Mouse (Mus musculus) large intestine, adult 2 months (tissue): ENCODE data around the gene Slc48a1. TPM values are rescaled to one million over a fixed set of nuclear protein-coding genes. Genes with fewer than 3 reads are reported as not detected.

Experiments
- DNase-seq: peaks from one replicate; pipeline ENCODE4 v3.0.0-alpha.2; 2012; ENCODE audit warnings: low read depth, low spot score
- WGBS: fragments of 180-500 bp; shearing (Covaris S2); methylation state at CpG from one replicate; pipeline ENCODE4 v1.1.7; 2018; 5-methylcytosine and 5-hydroxymethylcytosine counted together
- polyA plus RNA-seq: library from polyadenylated mRNA; depleted of rRNA; stranded (reverse); fragments of >200 nt; gene quantifications from 2 replicates; pipeline ENCODE4 v1.2.3, GENCODE M21; 2012

Gene Slc48a1
- polyA plus RNA-seq, 1 experiment: 27.4 TPM

DNA sequence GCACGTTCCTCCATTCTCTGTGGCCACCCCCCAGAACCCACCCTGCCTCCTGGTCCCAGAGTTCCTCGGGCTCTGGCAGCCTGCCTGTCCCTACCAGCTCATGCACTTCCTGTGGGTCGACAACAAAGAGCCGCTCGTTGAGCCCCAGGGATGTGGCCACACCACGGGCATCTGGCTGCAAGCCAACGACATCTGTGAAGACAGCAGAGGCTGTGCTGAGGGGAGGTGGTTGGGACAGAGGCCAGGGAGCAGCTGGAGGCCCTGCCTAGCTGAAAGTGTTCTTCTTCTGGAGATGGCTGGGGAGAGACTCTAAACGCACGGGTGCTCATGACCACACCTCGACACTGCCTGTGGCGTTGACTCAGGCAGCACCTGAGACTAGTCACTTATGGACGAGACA lies 27.6 kb upstream of the Slc48a1 start:
- DNase-seq: peak; percentile 29

DNA sequence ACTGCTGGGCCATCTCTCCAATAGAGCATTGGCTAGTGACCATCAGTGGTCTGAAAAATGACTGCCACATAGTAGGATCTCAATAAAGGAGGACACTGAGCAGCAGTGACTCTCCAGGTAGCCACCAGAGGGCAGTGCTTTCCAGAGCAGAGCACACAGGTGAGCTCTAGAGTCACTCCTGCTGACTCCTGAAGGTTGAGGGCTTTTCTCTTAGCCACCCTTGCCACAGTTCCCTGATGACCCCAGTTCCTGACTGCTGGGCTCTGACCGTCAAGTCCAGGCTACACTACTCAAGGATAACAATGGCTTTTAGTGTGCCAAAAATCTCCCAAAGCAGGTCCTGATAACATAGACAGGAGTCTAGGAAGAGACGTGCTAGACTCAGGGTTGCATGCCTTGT lies 26.6 kb upstream of the Slc48a1 start:
- WGBS: 79% methylated on average over 2 of the region's 2 CpGs
- DNase-seq: no peak

More for the DNA sequence above, 27.6 kb upstream of the Slc48a1 start:
- 8% methylated on average over 12 of the region's 12 CpGs for WGBS

DNA sequence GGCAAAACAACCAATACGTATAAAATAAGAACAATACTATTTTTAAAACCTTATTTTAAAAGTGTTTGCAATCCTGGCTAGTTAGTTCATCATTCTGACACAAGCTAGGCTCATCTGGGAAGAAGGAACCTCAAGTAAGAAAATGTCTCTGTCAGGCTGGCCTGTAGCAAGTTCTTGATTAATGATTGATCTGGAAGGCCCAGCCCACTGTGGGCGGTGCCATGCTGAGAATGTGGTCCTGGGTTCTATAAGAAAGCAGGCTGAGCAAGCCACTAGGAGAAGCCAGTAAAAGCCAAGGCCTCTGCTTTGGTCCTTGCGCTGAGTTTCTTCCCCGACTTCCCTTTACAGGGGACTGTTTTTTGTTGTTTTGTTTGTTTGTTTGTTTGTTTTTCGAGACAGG lies 25.8 kb upstream of the Slc48a1 start:
- WGBS: 83% methylated on average over 5 of the region's 5 CpGs
- no peak for DNase-seq

DNA sequence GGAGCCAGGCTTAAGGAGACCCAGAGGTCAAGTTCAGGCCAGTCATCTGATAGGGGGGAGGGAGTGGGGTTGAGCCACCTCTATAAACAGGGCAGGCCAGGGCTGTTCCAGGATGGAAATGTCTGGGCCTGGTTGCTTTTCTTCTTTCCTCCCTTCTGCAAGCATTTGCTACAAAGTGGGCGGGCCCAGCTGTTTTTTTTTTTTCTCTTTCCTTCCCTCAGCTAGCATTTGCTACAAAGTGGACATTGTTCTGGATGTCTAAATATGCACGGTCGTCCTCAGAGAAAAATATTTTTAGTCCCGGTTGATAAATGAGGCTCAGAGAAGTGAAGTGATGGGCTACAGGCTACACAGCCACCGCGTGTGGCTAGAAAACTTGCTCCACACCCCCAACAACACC lies 23.8 kb upstream of the Slc48a1 start:
- 39% methylated on average over 6 of the region's 6 CpGs for WGBS
- no peak for DNase-seq

DNA sequence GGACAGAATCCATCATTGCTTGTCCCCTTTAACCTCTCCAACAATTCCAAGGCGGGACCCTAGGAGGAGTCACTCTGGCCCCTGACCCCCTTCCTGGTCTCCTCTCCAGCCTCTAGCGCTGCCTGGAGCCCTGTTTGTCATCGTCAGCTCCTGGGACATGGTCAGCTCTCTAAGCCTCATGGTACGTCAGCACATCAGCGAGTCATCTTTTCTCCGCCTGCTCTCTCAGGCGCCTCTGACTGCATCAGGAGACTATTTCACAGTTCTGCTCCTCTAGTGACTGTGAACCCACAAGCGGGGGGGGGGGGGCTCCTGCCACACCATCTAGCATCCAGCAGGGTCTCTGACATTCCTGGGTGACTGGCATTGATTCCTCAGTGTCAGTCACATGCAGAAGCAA lies 23.0 kb upstream of the Slc48a1 start:
- WGBS: 66% methylated on average over 8 of the region's 8 CpGs
- no peak for DNase-seq

DNA sequence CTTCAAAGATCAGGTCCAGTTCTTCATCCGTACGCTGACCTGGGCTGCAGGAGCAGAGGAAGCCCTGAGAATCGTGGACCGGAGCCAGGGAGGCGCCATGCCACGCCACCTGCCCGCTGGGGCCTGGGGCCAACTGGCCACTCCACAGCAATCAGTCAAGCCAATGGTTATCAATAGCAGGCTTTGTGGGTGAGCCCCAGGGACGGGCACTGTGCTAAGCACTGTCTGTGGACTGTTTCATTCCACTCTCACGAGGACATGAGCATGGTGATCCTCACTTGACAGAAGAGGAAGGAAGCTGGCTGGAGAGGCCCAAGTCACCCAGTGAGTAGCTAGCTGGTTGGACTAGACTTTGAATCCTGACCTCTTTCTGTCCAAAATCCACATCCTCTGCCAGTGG lies 18.3 kb upstream of the Slc48a1 start:
- no peak for DNase-seq

DNA sequence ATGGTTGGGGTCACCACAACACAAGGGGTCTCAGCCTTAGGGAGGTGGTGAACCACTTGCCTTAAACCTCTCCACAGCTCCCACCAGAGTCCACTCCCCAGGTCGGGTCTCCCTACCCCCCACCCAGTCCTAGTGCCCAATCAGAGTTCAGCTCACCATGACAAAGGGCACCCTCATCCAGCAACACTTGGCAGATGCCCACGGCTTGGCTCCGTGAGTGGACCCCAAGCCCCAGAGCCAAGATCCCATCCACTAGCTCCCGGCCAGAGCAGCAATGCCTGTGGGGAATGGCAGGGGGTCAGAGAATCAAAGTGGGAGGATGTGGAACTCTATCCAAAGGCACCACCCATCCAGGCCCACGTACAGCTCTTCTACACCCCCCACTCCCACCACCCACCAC lies 17.4 kb upstream of the Slc48a1 start:
- no peak for DNase-seq
- 78% methylated on average over 5 of the region's 5 CpGs for WGBS

More for the DNA sequence above, 18.3 kb upstream of the Slc48a1 start:
- 75% methylated on average over 9 of the region's 9 CpGs for WGBS

DNA sequence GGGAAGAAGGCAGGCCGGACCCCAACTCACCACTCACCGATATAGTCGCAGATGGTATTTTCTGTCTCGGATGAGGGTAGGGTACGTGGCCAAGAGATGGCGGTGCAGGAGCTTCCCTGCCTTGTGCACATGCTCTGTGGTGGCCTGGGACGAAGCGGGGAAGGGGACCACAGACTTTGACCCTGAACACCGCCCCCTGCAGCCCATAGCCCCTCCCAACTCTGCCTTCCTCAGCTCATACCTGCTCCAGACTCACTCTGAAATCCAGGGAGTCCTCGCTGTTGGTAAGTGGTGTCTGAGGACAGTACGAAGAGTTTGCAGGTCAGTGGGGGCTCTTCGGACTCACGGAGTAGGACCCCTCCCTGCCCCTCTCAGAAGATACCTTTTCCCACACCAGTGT lies 16.9 kb upstream of the Slc48a1 start:
- WGBS: 58% methylated on average over 13 of the region's 13 CpGs
- DNase-seq: no peak

DNA sequence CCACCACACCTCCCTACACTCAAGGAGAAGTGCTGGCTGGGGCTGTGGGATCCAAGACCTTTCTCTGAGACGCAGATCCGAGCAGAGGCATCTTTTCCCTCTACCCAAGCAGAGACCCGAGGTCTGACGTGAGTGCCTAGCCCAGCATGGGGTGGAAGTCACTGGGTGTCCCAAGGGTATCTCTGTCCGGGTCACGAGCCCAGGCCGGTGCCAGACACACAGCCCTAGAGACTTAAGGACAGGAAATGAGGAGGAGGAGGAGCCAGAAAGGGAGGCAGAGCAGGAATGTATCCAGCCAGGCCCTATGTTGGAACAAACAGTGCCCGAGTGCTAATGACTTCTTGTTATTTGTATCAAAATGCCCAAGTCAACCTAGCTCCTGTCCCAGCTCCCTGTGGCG lies 15.6 kb upstream of the Slc48a1 start:
- 72% methylated on average over 9 of the region's 9 CpGs for WGBS

DNA sequence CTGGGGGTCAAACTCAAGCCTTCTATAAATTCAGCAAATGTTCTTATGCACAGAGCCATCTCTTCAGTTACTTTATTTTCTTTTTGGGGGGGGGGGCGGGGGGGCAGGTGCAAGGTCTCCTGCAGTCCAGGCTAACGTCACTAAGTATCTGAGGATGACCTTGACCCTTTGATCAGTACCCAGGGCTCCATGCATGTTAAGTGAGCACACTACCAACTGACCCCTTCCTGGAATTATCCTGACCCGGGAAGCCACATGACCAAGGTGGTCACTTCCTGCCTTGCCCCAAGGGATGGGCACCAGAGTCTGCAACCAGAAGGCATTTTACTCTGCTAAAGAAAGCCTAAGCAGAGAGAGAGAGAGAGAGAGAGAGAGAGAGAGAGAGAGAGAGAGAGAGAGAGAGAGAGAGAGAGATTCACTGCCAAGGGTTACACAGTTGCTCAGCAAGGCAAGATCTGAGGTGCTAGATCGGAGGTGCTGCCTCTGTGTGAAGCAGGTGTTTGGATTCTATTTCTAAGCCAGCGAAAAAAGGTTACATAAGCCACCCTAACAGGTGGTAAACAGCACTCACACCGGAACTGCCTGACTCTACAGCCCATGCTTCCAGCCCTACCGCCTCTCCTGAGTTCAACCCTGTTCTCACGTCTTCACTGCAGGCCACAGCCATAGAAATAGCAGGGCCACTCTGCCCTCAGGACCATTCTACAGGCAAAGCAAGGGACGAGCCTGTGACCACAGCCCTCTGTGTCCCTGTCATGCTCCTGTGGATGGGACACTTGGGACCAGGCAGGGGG lies 14.9 kb upstream of the Slc48a1 start:
- WGBS: 53% methylated on average over 9 of the region's 9 CpGs
- DNase-seq: no peak

More for the DNA sequence above, 15.6 kb upstream of the Slc48a1 start:
- DNase-seq: no peak

DNA sequence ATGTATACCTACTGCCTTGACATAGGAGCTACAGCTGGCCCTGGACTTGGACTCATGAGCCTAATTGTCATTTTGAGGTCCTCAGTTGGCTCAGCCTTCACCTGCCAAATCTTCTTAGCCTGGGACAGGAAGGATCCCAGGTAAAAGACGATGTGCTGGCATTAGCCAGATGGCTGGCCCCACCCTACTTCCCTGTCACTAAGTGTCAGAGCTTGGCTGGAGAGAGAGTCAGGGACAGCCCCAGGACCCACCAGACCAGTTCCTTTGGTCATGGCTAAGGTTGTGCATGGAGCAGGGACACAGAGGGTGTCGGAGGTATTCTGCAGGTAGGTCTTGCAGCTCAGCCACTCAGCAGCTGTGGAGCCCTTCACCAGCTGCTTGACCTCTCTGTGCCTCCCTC lies 13.8 kb upstream of the Slc48a1 start:
- WGBS: 32% methylated on average over 2 of the region's 2 CpGs
- no peak for DNase-seq

DNA sequence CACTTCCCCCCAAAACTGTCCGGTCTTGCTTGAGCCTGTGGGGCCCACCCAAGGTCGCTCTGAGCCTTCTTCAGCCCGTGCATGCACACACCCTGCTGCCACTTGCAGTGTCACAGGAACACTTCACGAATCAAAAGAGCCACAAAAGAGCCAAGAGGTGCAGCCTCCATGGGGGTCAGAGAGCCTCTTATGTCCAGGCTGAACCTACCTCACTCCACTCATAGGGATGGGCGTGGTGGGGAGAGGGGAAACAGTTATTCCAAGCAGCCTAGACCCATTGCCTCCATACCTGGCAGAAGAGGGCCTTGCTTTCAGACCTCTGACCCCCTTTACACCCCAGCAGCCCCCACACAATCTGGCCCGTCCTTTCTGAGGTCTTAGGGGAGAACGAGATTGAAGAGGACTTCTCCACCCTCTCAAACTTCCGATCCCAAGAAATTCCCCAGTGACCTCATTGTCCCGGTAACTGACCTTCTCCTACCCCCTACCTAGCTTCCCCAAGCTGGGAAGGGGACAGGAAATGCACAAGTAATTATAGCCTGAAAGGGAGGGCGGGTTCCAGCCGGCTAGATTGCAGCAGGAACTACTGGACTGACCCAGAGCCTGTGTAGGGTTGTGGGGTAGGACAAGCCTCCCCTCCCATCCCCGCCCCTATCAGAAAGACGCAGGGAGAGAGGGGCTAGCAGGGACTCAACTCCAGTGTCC lies 13.1 kb upstream of the Slc48a1 start:
- WGBS: 42% methylated on average over 13 of the region's 13 CpGs
- no peak for DNase-seq

DNA sequence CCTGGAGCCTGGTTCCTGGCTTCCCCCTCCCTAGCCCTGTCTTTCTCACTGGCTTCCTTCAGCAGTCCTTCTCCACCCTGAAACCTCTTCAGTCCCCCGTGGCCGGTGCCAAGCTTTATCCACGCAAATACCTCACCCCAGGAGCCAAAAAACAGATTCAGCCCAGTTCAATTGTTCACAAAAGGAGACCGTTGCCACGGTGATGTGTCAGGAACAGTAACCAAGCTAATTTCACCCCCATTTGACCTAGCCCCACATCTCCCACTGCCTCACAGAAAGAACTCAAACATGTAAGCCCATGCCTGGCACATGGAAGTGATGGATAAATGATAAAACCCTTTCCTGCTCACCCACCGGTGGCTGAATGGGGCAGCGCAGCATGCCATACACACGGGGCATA lies 12.1 kb upstream of the Slc48a1 start:
- DNase-seq: no peak

DNA sequence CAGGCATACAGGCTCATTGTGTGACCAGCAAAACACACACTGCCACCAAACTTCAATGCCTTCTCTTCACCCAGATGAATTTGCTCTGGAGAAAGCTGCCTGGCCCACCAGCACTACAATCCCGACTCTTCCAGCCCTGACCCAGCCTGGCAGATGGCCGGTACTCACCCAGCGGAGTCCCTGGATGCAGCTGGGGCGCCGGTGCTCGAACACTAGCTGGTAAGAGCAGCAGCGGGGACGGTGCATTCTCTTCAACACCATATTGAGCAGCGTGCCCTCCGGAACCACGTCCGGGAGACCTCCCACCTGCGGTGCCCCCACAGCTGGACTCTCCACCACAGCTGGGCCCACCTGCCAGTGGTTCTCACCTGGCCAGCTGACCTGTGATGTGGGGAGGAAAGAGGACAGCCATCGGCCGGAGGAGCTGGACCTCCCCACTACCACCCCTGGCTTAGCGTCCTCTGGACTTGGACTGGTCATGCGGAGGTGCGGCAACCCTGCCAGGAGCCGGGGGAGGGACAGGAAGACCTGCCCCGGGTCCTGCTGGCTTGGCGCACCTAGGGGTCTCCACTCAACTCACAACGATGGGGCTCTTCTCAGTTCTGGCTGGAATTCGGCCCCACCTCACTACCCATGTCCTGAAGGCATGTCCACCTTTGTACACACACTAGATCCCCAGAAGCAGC lies 11.6 kb upstream of the Slc48a1 start:
- DNase-seq: no peak
- 20% methylated on average over 23 of the region's 23 CpGs for WGBS

More for the DNA sequence above, 12.1 kb upstream of the Slc48a1 start:
- 32% methylated on average over 8 of the region's 8 CpGs for WGBS

DNA sequence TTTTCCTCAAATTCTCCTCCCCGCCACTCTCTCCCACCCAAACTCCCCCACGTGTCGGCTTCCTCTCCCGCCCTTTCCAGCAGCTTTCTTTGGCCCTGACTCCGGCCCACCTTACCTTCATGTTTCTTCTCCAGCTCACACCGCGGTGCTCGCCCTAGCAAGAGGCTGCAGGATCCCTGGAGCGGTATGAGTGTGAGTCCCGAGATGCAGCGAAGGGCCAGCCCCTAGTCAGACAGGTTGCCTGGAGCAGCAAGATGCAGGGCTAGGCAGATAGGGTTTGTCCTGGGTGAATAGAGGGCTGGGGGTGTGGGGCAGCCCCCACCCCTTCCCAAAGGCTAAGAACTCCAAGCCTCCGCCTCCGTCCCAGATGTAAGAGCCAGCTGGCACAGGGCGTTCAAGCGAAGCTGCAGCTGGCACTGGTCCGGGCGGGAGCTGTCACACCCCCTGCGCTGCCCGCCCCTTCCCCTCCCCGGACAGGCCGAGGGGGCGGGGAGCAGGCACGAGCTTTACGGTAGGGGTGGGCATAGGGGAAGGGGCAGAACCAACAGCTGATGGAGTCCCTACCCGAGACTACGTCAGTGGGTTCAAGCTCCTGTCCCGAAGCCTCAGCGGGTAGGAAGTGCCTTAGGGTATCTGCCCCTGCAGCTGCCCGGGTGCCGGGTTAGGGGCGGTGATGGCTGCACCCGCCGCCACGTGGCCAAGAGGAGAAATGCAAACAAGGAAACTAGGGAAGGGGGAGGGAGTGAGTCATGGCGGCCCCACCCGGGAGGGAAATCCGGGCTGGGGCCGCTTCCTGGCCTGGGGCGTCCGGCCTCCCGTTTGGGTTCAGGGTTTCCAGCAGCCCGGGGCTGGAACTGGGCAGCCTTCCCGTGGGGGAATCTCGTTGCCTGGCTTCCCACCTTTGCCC lies 10.8 kb upstream of the Slc48a1 start, which contains the start of gene Rapgef3:
Rapgef3 (minus strand) TSS at position 693 of the 907 bp plus-strand sequence.
- WGBS: 2% methylated on average over 44 of the region's 44 CpGs
- no peak for DNase-seq

DNA sequence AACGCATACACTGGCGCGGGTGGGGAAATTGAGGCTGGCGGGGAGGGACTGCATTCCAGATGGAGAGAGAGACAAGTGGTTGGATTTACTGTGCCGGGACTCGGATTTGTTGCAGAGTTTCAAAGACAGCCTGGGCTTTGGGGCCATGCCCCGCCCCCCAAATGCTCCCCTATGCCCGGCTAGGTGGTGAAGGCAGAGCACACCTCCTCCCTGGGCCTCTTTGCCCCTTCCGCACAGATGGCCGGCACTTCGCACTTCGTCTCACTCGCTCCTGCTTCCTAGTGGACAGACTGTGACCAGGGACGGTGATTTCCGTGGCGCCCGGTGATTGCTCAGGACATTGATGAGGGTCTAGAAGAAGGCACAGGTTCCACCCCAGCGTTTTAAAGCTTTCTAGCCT lies 10.1 kb upstream of the Slc48a1 start:
- DNase-seq: no peak
- 3% methylated on average over 18 of the region's 18 CpGs for WGBS

DNA sequence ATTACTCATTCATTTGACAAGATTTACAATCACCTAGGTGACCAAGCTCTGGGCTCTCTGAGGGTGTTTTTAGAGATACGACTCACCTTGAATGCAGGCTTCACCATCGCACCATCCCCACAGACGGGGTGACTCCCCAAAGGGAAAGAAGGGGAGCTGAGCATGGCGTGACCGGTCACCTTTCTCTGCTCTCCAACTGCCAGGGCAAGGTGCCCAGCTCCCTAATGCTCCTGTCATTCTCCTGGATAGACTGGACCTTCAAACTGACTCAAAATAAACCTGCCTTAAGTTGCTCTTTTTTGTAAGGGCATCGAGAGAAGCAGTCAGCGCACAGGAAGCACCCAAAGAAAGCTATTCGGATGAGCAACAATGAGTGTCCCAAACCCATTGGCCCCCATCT lies 8.0 kb upstream of the Slc48a1 start:
- WGBS: 79% methylated on average over 8 of the region's 8 CpGs

DNA sequence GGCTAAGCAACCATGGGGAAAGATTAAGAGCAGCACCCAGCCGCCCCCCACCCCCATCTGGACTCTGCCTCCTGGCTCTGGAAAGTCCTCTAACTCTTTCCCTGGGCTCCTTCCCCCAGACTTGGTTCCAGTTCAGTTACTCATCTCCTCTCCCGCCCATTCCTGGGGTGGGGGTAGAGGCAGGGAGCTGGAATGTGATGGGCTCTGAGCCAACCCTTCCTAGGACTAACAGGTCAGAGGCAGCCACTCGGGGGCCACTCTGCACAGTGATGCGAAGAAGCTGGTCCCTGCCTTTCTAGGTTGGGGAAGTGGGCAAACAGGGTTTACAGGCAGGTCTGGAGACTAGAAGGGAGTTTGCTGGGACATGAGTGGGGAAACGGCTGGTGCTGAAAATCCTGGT lies 5.2 kb upstream of the Slc48a1 start:
- 21% methylated on average over 5 of the region's 5 CpGs for WGBS

More for the DNA sequence above, 8.0 kb upstream of the Slc48a1 start:
- no peak for DNase-seq

DNA sequence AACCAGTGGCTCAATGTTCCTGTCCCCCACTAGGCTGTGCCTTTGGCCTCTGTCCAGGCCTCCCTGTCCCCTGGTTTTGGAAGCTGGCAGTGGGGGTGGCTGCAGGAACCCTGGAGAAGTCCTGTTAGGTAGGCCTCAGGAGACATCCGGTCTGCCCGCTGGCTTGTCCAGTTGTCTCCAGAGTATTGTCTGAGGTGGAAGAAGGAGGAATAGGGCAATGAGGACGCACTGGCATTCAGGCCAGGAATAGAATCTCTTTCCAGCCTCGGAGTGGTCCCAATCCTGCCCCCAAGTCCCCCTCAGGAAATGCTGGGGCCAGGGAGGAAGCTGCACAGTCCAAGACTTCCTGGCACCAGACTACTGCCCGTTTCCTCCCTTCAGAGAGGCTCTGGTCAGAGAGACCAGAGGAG lies 4.4 kb upstream of the Slc48a1 start:
- WGBS: 76% methylated on average over 5 of the region's 5 CpGs

More for the DNA sequence above, 5.2 kb upstream of the Slc48a1 start:
- no peak for DNase-seq

More for the DNA sequence above, 4.4 kb upstream of the Slc48a1 start:
- no peak for DNase-seq
